Mouse (Mus musculus) limb, embryonic 14.5 days (tissue): ENCODE measurements at regions not wholly inside any gene's neighbourhood (a gene's known extent, or its start where the extent isn't known, plus 50 kb on each side); places are given as distances from the start of the nearest gene placed in this dataset.

Experiments used
- ATAC-seq: fragments of 200-750 bp; cut with Nextera tagmentation; 2 replicates; pipeline ENCODE4 v1.8.0; 2017; ENCODE audit warnings: low read depth, moderate number of reproducible peaks, moderate TSS enrichment; ENCODE audit not compliant: low FRiP score
- DNase-seq: peaks from one replicate; pipeline ENCODE4 v3.0.0-alpha.2; 2015; ENCODE audit warnings: low spot score
- H3K27ac ChIP-seq: fragments of 300-500 bp; sonication (generic); replicated peaks from 2 replicates; pipeline ENCODE4 v1.5.1; 2014; ENCODE audit warnings: low read depth, mild to moderate bottlenecking, low read length, moderate library complexity, mixed read lengths
- H3K27me3 ChIP-seq: fragments of 300-500 bp; sonication (generic); 2 replicates; pipeline ENCODE4 v1.6.1; 2014; ENCODE audit warnings: low read length, mixed read lengths; ENCODE audit not compliant: control insufficient read depth, insufficient read depth
- H3K36me3 ChIP-seq: fragments of 300-500 bp; sonication (generic); 2 replicates; pipeline ENCODE4 v1.6.1; 2014; ENCODE audit warnings: mild to moderate bottlenecking, low read length, moderate library complexity, mixed read lengths; ENCODE audit not compliant: control insufficient read depth, insufficient read depth
- H3K4me1 ChIP-seq: fragments of 300-500 bp; sonication (generic); 2 replicates; pipeline ENCODE4 v1.6.1; 2014; ENCODE audit warnings: antibody characterized with exemption, low read length, mixed read lengths; ENCODE audit not compliant: control insufficient read depth, insufficient read depth
- H3K4me2 ChIP-seq: fragments of 300-500 bp; sonication (generic); replicated peaks from 2 replicates; pipeline ENCODE4 v1.6.1; 2014; ENCODE audit warnings: low read depth, mild to moderate bottlenecking, low read length, moderate library complexity; ENCODE audit not compliant: severe bottlenecking
- H3K4me3 ChIP-seq: fragments of 300-500 bp; sonication (generic); replicated peaks from 2 replicates; pipeline ENCODE4 v1.5.1; 2014; ENCODE audit warnings: low read length
- H3K9ac ChIP-seq: fragments of 300-500 bp; sonication (generic); 2 replicates; pipeline ENCODE4 v1.6.1; 2014; ENCODE audit warnings: mild to moderate bottlenecking, low read depth, low read length, moderate library complexity; ENCODE audit not compliant: severe bottlenecking
- H3K9me3 ChIP-seq: fragments of 300-500 bp; sonication (generic); 2 replicates; pipeline ENCODE4 v1.6.1; 2016; ENCODE audit warnings: low read length; ENCODE audit not compliant: control insufficient read depth
- POLR2A ChIP-seq: fragments of 200-500 bp; IDR thresholded peaks from 2 replicates; pipeline ENCODE4 v1.8.0; 2012; ENCODE audit warnings: inconsistent platforms, mild to moderate bottlenecking, moderate library complexity, borderline replicate concordance; ENCODE audit not compliant: insufficient read depth, insufficient read length; ENCODE audit errors: extremely low read depth
- WGBS: fragments of 180-500 bp; shearing (Covaris S2); extraction: QIAGEN DNeasy Blood & Tissue Kit; methylation state at CpG from one replicate; pipeline ENCODE4 v1.1.7; 2014; 5-methylcytosine and 5-hydroxymethylcytosine counted together

GRCm38 (mm10) chr17:85865940-85866339 is 177.9 kb upstream of the Six2 start:
- DNase-seq (no peak), ATAC-seq (no peak)
- TF ChIP-seq POLR2A: no peak
- Histone ChIP-seq H3K4me1 (peaks cover 36% of the 10 kb centered on the region), H3K27ac (no peak overlapping the region), H3K36me3 (no peaks in the 10 kb centered on the region), H3K4me3 (no peak overlapping the region), H3K9me3 (no peaks in the 10 kb centered on the region), H3K9ac (no peak overlapping the region), H3K27me3 (0 out of 2 replicates have a peak, but pooled peaks cover 4% of the 10 kb centered on the region), H3K4me2 (no peak overlapping the region)
- WGBS: 84% methylated on average over 4 of the region's 4 CpGs

DNA sequence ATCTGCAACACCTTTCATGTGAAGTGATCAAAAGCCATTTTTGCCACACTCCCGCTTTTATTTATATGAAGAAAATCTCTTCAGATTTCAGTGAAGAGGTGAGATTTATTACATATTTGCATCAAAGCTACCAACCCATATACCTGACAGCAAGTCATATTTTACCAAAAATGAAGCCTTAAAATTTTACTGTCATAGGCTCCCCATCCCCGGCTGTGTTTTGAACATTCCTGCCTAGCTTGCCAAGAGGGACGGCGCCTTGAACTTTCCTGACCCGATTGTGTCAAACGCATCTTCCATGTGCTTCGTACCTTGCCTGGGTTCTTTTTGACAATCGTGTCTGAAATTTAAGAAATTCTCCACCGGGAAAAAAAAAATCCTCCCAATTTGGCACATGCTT is 173.3 kb upstream of the Six2 start:
- no peak overlapping the region for H3K4me2 ChIP-seq
- H3K9ac ChIP-seq: no peak overlapping the region
- no peak overlapping the region for H3K27ac ChIP-seq
- DNase-seq: no peak
- H3K9me3 ChIP-seq: no peaks in the 10 kb centered on the region
- 0 out of 2 replicates have a peak, but pooled peaks cover 4% of the 10 kb centered on the region for H3K27me3 ChIP-seq
- no peak for TF ChIP-seq POLR2A
- H3K4me1 ChIP-seq: peaks cover 17% of the 10 kb centered on the region
- no peak; the same call in 1 of the 2 replicates for ATAC-seq
- no peaks in the 10 kb centered on the region for H3K36me3 ChIP-seq
- 37% methylated on average over 9 of the region's 9 CpGs for WGBS
- H3K4me3 ChIP-seq: no peak overlapping the region

DNA sequence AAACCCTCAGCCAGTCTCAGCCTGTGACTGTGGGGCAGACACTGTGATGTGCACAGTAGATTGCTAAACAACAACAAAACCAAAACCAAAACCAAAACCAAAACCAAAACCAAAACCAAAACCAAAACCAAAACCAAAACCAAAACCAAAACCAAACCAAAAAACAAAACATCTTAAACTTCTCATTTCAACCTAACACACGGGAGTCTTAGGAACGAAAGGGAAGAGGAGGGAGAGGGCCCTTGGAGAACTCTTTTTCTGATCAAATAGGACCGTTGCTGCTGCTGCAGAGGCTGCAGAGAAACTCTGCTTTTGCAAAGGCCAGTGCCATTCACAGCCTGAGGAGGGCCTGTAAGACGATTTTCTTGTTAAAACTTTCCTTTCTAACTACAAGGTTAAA is 172.7 kb upstream of the Six2 start:
- Histone ChIP-seq H3K9ac (no peak overlapping the region), H3K27ac (no peak overlapping the region), H3K4me2 (no peak overlapping the region), H3K9me3 (no peaks in the 10 kb centered on the region), H3K4me3 (no peak overlapping the region), H3K27me3 (0 out of 2 replicates have a peak, but pooled peaks cover 4% of the 10 kb centered on the region), H3K36me3 (no peaks in the 10 kb centered on the region), H3K4me1 (peaks cover 17% of the 10 kb centered on the region)
- no peak for TF ChIP-seq POLR2A
- DNase-seq: no peak
- WGBS: 27% methylated on average over 4 of the region's 4 CpGs
- no peak for ATAC-seq

DNA sequence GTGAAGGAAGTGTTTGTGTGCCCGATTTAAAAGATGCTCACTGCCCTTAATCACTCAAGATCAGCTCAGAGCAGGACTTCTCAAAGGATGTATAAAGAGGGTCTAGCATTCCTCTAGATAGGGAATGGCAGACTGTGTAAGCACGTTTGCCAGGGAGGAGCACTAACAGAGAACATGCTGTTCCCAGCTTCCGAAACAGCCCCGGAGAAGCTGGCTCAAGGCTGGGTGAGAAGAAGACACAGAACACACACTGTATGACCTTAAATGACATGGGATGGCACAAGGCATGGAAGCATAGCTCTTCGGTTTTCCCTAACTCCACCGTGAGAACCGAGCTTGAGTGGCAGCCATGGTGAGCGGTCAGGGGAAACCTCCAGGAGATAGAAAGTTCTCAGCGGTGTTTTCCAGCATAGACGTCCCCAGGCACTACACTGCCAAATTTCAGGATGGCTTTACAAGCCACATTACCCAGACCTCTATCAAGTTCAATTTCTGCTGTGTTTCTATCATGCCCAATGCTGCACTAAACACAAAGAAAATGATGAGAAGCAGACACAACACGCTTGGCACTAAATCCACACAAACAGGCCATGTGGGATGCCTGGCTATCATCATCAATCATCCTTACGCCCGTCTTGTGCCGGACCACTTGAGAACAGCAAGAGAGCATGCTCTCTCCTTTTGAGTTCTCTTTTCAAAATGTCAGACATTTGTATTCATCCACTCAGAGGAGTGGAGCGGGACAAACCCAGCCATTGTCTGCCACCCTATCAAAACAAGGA is 172.0 kb upstream of the Six2 start:
- Histone ChIP-seq H3K9me3 (no peaks in the 10 kb centered on the region), H3K4me3 (no peak overlapping the region), H3K27ac (no peak overlapping the region), H3K4me2 (no peak overlapping the region), H3K4me1 (peaks cover 17% of the 10 kb centered on the region), H3K9ac (no peak overlapping the region), H3K27me3 (0 out of 2 replicates have a peak, but pooled peaks cover 4% of the 10 kb centered on the region), H3K36me3 (no peaks in the 10 kb centered on the region)
- ATAC-seq (no peak), DNase-seq (no peak)
- no peak for TF ChIP-seq POLR2A
- 74% methylated on average over 15 of the region's 15 CpGs for WGBS

GRCm38 (mm10) chr17:85858516-85858915 is 170.4 kb upstream of the Six2 start:
- ATAC-seq (no peak), DNase-seq (no peak)
- H3K4me3 ChIP-seq: no peak overlapping the region
- H3K27me3 ChIP-seq: no peaks in the 10 kb centered on the region
- no peak for TF ChIP-seq POLR2A
- H3K36me3 ChIP-seq: no peaks in the 10 kb centered on the region
- H3K4me2 ChIP-seq: no peak overlapping the region
- H3K9ac ChIP-seq: no peak overlapping the region
- H3K27ac ChIP-seq: no peak overlapping the region
- 70% methylated on average over 2 of the region's 2 CpGs for WGBS
- no peaks in the 10 kb centered on the region for H3K9me3 ChIP-seq
- peaks cover 17% of the 10 kb centered on the region for H3K4me1 ChIP-seq
